Mouse (Mus musculus): Measurements from ENCODE around the gene Scaf1. TPM values are rescaled to one million over a fixed set of nuclear protein-coding genes. Genes with fewer than 3 reads are reported as not detected.
"Not testable (repeated sequence)": the region's sequence is repeated elsewhere in the genome, so short reads cannot be mapped to it uniquely, and the experiment has no call there.

Gene Scaf1
- total RNA-seq, 2 experiments from 2014 or later: 159 to 168 TPM

DNA sequence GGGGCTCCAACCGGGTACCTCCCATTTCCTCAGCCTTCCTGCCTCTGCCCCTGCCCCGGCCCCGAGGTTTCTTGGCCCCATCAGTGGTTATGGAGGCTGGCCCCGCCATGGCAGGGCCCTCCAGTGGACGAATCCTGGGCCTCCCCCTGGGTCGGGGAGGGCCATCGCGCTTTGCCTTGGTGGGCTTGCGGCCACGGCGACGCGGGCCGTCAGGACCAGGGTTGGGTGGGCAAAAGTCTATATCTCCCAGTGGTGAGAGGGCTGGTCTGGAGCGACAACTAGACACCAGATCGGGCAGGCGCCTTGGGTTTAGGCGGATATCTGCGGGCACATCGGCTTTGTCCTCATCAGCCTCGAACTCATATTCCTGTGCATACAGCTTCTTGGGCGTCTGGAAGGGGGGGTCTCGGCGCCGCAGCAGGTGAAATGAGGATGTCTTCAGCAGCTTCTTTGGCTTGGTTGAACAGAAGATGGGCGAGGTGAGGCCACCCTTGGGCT lies 30.7 kb upstream of the Scaf1 start:
- DNase-seq (ENCODE audit: low spot score in 2 of 2): no peak

DNA sequence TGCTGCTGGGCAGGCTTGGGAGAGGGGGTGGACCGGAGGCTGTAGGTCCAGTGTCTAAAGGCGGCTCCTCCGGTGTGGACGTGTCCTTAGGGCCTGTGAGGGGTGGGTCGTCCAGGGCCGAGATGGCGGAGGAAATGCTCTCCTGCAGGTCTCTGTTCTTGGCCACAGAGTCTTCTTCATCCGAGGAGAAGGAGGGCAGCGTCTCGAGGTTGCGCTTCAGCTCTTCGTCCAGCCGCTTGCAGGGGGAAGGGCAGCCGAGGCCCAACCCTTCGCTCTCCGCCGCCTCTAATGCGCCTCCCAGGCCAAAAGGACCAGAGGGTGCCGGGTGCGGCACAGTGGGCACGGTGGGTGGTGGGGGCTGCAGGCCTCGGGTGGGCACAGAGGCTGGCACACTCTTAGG lies 29.6 kb upstream of the Scaf1 start:
- DNase-seq (ENCODE audit: low spot score in 2 of 2): no peak

DNA sequence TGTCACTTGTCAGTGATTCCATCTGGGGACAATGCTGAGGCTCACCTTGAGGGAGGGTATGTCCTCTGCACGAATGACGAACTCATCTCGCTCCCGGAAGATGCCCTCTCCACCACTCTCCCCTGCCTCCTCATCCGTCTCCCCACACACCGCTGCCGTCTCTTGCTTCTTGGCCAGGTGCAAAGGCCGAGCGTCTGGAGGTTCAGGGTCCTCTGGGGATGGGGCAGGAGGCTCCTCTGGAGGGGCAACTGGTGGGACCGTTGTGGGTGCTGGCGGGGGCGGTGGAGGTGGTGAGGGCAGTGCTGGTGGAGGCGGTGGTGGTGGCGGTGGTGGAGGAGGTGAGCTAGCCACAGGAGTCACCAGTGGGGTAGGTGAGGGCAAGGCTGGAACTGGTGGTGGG lies 27.1 kb upstream of the Scaf1 start:
- no peak for DNase-seq (ENCODE audit: low spot score in 2 of 2)

DNA sequence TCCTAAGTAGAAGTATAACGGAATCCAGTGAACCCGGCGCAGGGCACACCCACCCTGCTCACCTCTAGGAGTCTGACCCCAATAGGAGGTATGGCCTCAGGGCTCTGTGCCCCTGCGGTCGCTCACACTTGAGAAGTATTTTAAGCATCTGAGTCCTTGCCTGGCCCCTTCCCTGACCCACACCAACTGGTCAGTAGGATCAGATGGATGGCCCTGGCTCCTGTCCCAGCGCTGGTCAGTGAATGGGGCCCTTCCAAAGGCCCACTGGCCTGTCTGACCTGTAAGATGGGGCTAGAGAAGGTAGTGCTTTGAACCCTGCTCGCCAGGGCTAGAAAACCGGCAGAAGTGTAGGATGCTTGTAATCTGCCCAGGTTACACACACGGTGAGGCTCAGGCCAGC lies 24.7 kb upstream of the Scaf1 start:
- no peak for DNase-seq (ENCODE audit: low spot score in 2 of 2)

DNA sequence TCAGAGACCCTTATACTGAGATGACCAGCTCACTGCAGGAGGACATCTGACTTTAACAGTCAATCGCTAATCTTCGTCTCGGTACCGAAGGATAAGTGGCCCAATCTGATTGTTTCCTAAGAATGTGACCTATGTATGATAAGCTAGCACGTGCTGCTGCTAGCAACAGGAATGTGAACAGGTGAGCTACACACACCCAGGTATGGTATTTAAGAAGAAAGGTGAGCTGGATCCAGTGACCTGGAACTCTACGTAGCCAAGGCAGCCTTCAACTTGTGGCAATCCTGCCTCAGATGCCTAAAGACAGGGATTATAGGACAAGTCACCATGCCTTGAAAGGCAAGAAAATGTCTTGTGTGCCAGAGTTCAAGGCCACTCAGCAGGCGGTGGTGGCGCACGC lies 22.2 kb upstream of the Scaf1 start:
- DNase-seq (ENCODE audit: low spot score in 2 of 2): no peak

DNA sequence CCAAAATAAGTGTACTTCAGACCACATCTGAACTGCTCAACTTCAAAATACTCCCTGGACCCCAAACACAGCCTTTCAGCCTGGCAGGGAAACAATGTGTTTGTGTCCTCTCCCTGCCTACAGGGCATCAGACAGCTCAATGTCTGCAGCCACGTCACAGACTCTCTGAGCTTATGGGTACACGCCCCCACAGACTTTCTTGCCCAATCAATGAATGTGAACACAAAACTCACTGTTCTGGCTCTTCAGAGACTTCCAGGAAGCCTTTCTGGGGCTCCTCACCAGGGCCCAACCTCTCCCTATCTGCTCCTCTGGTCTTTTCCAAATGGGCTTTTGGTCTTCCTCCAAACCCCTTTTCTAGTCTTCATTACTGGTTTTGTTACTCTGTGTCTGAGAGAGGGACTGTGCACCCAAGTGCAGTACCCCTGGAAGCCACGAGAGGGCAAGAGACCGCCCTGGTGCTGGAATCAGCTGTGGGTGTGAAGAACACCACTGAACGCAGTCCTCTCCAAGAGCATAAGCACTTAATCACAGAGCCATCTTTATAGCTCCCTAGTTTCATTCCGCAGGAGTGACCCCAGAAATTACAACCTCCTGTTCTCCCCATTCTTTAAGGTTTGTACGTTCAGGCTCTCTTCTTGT lies 21.7 kb upstream of the Scaf1 start:
- DNase-seq (ENCODE audit: low spot score in 2 of 2): peak in 1 of 2 experiments; percentile 53

DNA sequence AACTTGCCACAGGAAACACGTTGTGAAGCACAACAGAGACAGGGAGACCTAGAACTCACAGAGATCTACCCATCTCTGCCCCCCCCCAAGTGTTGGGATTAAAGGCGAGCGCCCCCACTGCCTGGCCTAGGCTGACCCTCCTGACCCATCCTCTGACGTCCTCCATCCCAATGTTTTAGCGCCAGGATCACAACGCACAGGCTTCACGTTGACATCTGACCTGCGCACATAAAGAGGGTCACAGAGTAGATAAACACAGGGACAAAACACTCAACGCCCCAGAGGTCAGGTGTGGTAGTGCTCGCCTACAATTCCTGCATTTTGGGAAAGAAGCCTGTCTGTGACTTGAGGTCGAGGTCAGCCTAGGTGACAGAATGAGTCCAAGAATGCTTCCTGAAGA lies 20.5 kb upstream of the Scaf1 start:
- DNase-seq (ENCODE audit: low spot score in 2 of 2): no peak

DNA sequence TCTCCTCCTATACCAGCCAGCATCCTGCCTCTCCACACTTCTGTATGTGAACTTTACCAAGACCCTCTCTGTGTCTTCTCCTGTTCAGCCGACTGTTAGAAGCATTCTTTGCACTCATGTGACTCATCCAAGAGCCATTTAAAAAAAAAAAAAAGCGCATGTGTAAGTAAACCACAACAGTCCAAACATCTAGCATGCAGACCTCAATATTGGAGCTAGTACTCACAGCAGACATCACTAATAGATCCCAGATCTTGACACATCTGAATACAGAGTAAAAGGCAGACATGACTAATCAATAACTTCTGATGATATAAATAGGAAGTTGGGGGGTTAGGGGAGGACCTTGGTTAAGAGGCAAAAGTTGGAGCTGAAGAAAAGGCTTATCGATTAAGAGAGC lies 19.5 kb upstream of the Scaf1 start:
- DNase-seq (ENCODE audit: low spot score in 2 of 2): no peak

DNA sequence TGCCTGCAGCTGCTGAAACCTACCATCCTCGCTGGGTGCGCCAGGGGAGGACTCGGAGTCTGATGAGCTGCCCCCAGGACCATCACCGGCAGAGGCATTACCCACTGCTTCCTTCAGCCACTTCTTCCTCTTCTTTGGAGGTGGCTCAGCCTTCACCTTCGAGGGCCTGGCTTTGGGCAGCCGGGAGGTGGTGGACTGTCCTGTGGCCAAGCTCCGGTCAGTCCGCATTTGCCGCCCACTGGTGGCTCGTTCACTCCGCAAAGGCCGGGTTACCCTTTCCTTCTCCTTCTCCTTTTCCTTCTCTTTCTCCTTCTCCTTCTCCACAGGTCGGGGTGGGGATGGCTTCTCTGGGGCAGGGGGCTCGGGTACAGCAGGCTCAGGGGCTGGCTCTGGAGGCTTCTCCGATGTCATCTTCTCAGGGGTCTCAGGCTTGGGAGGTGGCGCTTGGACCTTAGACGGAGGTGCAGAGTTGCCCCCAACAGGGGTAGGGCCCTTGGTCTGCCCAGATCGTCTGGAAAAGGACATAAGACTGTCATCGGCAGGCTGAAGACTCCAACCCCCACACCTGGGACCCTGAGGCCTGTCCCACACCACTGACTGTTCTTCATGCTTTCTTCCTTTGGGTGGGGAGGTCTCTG lies 17.7 kb upstream of the Scaf1 start:
- no peak for DNase-seq (ENCODE audit: low spot score in 2 of 2)

DNA sequence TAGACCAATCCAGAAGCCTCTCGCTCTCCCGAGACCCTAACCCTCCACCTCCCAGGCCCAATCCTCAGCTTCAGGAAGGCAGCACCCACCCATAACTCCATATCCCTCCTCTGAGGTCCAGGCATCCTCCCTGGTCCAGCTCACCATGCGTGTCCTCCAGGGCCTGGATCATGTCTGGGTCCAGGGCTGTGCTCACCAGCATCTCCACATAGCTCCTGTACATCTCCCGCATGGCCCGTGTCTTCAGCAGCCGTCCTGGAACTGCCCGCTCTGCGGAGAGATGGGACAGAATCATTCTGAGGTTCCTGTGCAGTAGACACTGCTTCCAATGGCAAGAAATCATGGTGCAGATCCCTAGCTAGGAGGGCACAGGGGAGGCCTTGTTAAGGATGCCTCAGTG lies 14.7 kb upstream of the Scaf1 start:
- DNase-seq (ENCODE audit: low spot score in 2 of 2): no peak

DNA sequence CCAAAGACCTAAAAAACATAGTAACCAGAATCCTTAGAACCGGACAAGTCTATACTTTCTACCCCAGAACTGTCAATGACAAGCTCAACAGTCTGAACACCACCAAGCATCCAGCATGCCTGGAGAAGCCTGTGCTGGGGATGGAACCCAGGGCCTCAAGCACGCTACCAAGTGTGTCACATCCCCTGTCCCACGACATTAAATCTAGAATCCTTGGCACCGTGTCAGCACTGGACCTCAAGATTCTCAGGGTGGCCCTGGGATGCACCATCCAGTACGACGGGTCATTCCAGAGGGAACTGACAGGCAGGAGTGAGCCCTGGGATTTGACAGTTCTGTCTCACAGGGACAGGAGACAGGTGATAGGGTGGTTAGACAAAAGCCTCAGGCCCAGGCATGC lies 13.8 kb upstream of the Scaf1 start:
- no peak for DNase-seq (ENCODE audit: low spot score in 2 of 2)

DNA sequence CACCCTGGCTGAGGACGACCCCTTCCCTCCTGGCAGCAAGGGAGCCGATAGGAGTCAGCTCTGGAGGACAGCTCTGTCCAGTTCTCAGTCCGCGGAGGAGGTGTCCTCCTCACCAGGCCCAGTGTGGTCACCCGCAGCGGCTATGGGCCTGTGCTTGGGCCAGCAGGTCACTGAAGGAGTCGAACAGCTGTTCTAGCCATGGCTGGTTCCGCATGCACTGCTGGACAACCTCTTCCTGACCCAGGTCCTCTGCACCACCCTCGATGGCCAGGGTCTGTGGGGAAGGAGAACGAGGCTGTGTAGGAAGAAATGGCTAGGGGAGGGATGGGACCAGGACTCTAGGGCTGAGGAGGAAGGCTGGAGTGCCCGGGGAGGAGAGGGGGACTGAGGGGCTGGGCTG lies 12.2 kb upstream of the Scaf1 start:
- DNase-seq (ENCODE audit: low spot score in 2 of 2): no peak

DNA sequence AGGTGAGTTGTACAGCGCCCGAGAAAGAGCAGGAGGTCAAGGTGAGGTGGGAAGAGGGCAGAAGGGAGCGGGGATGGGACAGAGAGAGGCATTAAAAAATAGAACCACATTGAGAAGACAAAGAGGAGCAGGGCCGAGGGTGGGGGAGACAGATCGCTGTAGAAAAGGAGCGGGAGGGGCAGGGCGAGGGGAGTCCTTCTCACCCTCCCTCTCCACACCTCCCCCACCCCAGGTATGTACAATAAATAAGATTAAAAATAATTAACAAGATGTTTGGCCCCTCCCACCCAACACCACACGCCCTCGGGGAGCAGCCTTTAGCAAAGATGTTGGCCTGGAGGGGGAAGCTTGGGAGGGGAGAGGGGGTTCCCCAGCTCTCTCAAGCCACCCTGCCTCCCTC lies 11.6 kb upstream of the Scaf1 start:
- DNase-seq (ENCODE audit: low spot score in 2 of 2): no peak

DNA sequence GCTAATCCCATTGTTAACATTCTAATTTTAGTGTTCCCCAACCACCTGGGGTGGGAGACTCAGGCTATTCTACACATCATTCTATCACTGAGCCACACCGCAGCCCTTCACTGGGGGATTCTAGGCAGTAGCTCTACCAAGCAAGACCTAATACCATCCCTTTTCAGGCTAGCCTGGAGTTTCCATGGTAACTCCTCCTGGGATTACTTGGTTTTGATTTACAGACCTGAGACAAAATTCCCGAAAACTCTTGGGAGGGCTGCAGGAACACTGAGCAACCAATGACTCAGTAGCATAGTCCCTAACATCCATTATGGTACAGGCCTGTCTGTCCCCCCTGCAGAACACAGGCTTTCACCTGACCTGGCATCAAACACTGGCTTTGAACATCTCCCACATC lies 10.1 kb upstream of the Scaf1 start:
- DNase-seq (ENCODE audit: low spot score in 2 of 2): no peak

DNA sequence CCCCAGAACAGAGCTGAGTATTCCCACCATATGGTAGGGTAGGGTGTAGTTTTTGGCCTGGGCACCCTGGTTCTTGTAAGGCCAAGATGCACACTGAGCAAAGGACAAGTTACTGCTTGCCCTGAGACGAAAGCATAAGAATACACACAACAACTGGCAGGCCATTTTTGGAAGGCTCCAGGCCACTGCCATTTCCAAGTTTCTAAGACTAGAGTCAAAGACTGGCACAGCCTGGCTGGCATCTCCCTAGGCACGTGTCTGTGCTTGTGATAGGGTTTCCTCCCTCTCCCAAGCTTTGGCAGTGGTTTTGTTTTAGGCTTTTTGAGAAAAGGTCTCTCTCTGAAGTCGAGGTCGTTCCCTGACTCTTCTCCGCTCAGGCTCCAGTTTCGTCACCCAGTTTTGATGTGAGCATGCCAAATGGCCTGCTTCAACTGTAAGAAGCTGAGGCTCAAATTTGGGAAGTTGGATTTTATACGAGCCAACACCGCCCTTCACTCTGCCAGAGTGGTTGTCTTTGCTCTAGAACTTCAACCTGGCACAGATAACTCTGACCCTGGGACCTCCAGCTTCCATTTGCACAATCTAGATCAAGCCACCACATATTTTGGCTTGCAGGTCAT lies 9.5 kb upstream of the Scaf1 start:
- DNase-seq (ENCODE audit: low spot score in 2 of 2): no peak

DNA sequence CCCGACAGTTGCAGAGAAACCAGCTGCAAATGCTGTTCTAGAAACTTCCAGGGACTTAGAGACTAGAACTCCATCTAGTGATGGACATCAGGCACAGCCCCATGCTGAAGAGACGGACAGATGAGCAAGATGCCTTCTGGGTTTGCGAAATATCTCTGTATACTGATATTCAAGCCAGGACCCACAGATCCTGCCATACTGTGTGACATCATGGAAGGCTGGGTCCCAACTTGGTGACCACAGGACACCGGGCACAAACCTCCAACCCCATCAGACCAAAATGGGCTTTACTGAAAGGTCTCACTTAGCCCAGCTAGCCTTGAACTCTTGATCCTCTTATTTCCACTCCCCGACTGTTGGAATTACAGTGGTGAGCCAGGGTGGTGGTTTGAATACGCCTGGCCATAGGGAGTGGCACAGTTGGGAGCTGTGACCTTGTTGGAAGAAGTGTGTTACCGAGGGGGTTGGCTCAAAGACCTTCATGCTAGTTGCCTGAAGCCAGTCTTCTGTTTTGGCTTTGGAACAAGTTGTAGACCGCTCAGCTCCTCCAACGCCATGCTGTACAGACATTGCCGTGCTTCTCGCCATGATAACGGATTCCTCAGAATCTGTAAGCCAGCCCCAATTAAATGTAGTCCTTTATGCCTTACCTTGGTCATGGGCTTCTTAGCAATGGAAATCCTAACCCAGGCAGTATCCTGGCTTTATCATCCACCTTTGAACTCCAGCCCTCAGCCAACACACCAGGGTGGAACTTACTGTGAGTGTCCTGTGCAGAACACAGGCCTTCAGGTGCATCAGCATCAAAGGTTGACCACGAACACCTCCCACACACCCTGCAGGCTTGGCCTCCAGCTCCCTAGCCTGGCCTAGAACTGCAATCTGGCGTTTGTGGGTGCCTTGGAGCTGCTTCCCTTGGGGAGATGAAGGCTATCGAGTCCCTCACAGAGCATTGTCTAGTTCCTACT lies 8.4 kb upstream of the Scaf1 start:
- DNase-seq (ENCODE audit: low spot score in 2 of 2): no peak

DNA sequence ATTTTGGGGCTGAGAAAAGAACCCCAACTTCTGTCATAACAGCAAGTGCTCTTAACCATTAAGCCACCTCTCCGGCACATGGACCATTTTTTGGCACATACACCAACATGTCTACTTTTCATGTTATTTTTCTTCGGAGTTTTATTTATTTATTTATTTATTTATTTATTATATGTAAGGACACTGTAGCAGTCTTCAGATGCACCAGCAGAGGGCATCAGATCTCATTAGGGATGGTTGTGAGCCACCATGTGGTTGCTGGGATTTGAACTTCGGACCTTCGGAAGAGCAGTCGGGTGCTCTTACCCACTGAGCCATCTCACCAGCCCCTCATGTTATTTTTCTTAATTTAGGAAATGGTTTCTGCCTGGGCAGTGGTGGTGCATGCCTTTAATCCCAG lies 7.5 kb upstream of the Scaf1 start:
- DNase-seq (ENCODE audit: low spot score in 2 of 2): not testable (repeated sequence)

DNA sequence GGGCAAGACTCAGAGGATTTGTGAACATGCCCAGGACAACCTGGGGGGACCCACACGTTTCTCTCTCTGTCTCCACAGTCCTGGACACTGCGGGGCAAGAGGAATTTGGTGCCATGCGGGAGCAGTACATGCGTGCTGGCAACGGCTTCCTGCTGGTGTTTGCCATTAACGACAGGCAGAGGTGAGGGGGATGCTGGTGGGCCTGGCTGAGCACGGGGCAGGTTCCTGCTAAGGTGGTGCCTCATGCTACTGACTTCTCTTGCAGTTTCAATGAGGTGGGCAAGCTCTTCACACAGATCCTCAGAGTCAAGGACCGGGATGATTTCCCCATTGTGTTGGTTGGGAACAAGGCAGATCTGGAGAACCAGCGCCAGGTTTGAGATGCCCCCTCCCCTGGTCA lies 4.1 kb upstream of the Scaf1 start:
- DNase-seq (ENCODE audit: low spot score in 2 of 2): no peak

DNA sequence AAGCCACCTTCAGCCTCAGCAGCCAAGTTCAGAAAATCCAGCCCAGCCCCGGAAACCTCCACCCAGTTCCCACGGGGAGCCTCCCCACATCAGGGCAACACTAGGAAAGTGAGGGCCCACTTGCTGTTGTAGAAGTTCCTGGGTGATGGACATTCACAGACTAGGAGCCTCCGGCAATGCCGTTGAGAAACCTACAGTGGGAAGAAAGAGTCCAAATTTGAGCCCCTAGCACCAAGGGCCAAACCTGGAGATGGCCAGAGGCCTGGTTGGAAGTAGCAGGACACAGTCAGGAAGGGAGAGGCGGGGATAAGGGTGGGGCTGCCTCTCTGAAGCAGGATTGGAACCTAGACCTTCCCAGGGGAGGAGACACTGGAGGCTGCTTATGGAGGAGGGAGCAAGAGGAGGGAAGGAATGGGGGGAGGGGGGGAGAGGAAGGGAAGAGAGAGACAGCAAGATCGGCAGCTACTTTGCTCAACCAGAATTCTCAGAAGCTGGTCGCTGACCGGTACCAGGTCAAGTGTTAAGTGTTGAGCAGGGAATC lies 2.9 kb upstream of the Scaf1 start:
- DNase-seq (ENCODE audit: low spot score in 2 of 2): no peak

DNA sequence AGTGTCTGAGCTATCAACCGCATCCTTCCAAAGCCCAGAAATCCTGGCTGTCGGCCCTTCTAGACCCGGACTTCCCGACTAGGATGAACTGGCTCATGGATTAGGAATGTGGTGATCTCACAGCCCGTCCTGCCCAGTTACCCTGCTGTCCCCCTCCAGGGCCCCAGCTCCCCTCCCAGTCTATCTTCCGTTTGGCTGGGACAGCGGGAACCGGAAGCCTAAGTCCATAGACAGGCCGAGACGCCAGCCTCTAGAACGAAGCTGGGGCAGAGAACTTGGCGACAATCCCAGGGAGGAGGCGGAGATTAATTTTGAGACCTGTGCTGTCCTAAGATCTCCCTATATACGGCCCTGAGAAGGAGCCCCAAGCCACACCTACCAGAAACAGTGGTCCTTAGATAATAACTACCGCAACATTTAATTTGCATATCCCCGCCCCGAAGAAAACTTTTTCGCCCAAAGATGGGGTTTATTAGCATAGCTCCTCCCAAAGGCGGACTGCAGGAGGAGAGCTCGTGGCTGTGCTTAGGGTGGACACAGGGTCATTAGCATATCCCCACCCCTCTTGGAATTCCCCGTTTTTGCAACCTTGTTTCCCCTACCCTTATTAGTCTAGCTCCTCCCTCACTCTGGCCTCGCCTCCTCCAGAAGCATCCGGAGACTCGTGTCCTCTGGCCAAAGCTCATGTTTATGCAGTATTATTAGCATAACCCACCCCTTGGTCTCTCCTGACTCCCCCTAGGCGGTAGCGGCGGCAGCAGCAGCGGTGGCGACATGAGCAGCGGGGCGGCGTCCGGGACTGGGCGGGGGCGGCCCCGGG lies 1.3 kb upstream of the Scaf1 start, which contains the start of gene Rras:
Gene Rras, plus strand, starts transcription at position 720 of the 820 bp plus-strand sequence.
- DNase-seq (ENCODE audit: low spot score in 2 of 2): peak; percentile 84 to 89

Measured in layer of hippocampus, adult 18-20 months (tissue).